Mouse (Mus musculus): Measurements from ENCODE around the gene Zfp46. TPM values are rescaled to one million over a fixed set of nuclear protein-coding genes. Genes with fewer than 3 reads are reported as not detected.

Zfp46 gene
- 26.3 and 29.8 TPM in 2 replicates for polyA plus RNA-seq (2012; rRNA removed)

- WGBS = 2% methylated on average over 5 of the region's 5 CpGs
- Histone ChIP-seq H3K4me1 (ENCODE audit: control insufficient read depth, insufficient read depth, low read length) (peaks cover 3% of the 10 kb centered on the region; the same call in 1 of the 2 replicates), H3K27ac (ENCODE audit: insufficient read depth, low read length) (peak within 1 kb of the TSS; percentile 72), H3K27me3 (ENCODE audit: control insufficient read depth, insufficient read depth, low read length) (no peaks in the 10 kb centered on the region), H3K4me3 (replicated peaks; ENCODE audit: insufficient read depth, low read depth, low read length) (peak within 1 kb of the TSS; percentile 92)
- no peak for TF ChIP-seq POLR2A (IDR thresholded peaks at IDR 0.05; ENCODE audit: borderline replicate concordance, insufficient read depth, low read length)
- no peak for TF ChIP-seq CTCF (IDR thresholded peaks at IDR 0.05; ENCODE audit: borderline replicate concordance, insufficient read depth, low read depth, low read length)
- peak; percentile 69 to 79 for DNase-seq
Observed at GRCm38 (mm10) chr4:136284455-136284854, at the start of gene Zfp46. Gene Zfp46 (plus strand): TSS chr4:136284683.

DNA sequence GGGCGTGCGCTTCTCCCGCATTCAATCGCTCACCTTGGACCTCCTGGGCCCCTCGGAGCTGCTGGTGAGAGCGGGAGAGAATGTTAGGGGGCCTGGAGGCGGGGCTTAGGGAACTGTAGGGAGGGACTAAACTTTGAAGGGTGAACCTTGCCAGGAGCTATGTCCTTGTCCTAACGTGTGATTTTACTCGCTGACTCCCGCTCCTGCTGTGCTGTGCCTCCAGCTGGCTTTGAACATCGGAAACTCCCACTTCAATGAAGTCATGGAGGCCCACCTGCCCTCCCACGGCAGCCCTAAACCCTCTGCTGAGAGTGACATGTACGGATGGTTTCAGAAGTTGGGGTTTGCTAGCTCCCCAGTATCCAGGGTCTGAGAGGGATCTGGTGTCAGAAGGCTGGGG lies 45.8 kb upstream of the Zfp46 start:
- Histone ChIP-seq H3K27ac (ENCODE audit: insufficient read depth, low read length) (no peak overlapping the region), H3K4me3 (replicated peaks; ENCODE audit: insufficient read depth, low read depth, low read length) (no peak overlapping the region), H3K4me1 (ENCODE audit: control insufficient read depth, insufficient read depth, low read length) (no peaks in the 10 kb centered on the region), H3K27me3 (ENCODE audit: control insufficient read depth, insufficient read depth, low read length) (no peaks in the 10 kb centered on the region)
- TF ChIP-seq CTCF (IDR thresholded peaks at IDR 0.05; ENCODE audit: borderline replicate concordance, insufficient read depth, low read depth, low read length) (no peak), POLR2A (IDR thresholded peaks at IDR 0.05; ENCODE audit: borderline replicate concordance, insufficient read depth, low read length) (no peak)
- 45% methylated on average over 13 of the region's 13 CpGs for WGBS
- DNase-seq = no peak

- Histone ChIP-seq H3K4me1 (ENCODE audit: control insufficient read depth, insufficient read depth, low read length) (no peaks in the 10 kb centered on the region), H3K4me3 (replicated peaks; ENCODE audit: insufficient read depth, low read depth, low read length) (no peak overlapping the region), H3K27ac (ENCODE audit: insufficient read depth, low read length) (no peak overlapping the region), H3K27me3 (ENCODE audit: control insufficient read depth, insufficient read depth, low read length) (no peaks in the 10 kb centered on the region)
- WGBS = 48% methylated on average over 9 of the region's 9 CpGs
- no peak for TF ChIP-seq POLR2A (IDR thresholded peaks at IDR 0.05; ENCODE audit: borderline replicate concordance, insufficient read depth, low read length)
- no peak for TF ChIP-seq CTCF (IDR thresholded peaks at IDR 0.05; ENCODE audit: borderline replicate concordance, insufficient read depth, low read depth, low read length)
- DNase-seq = no peak
Observed at GRCm38 (mm10) chr4:136239111-136239510, 45.4 kb upstream of the Zfp46 start.

DNA sequence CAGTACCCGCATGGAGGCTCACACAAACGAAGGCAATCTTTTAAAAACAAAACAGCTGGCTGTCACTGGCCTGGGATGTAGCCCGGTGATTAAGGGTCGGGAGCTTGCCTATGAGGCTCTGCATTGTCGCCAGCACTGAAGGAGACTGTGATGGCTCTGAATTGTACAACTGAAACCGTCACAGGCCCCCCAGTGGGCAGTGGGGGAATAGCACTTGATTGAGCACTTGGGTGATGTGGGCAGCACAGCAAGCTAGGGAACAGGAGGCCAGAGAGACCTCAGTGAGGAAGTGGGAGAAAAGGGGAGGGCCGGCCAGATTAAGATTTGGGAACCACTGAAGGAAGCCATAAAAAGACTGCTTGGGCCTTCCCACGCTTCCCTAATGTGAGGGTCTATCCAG lies 44.9 kb upstream of the Zfp46 start:
- 25% methylated on average over 8 of the region's 8 CpGs for WGBS
- H3K4me3 ChIP-seq (replicated peaks; ENCODE audit: insufficient read depth, low read depth, low read length) = no peak overlapping the region
- no peaks in the 10 kb centered on the region for H3K27me3 ChIP-seq (ENCODE audit: control insufficient read depth, insufficient read depth, low read length)
- H3K4me1 ChIP-seq (ENCODE audit: control insufficient read depth, insufficient read depth, low read length) = no peaks in the 10 kb centered on the region
- TF ChIP-seq POLR2A (IDR thresholded peaks at IDR 0.05; ENCODE audit: borderline replicate concordance, insufficient read depth, low read length) (no peak), CTCF (IDR thresholded peaks at IDR 0.05; ENCODE audit: borderline replicate concordance, insufficient read depth, low read depth, low read length) (peak; percentile 81)
- DNase-seq = peak; percentile 77 to 81
- H3K27ac ChIP-seq (ENCODE audit: insufficient read depth, low read length) = no peak overlapping the region

DNA sequence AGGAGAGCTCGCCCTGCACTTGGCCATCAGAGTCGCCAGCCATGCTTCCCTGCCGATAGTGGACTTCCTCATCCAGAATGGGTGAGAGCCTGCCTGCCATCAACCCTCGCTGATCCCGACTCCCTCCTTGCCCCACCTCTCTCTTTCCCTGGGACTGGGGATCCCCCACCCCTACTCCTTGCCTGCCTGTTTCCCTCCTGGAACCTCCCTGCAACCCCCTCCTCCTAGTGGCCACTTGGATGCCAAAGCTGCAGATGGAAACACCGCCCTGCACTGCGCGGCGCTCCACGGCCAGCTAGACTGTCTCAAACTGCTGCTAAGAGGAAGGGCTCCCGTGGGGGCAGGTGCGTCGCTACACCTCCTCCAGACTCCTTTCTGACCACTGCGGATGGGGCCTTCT lies 44.4 kb upstream of the Zfp46 start:
- Histone ChIP-seq H3K4me1 (ENCODE audit: control insufficient read depth, insufficient read depth, low read length) (no peaks in the 10 kb centered on the region), H3K27me3 (ENCODE audit: control insufficient read depth, insufficient read depth, low read length) (no peaks in the 10 kb centered on the region), H3K27ac (ENCODE audit: insufficient read depth, low read length) (no peak overlapping the region), H3K4me3 (replicated peaks; ENCODE audit: insufficient read depth, low read depth, low read length) (no peak overlapping the region)
- DNase-seq = no peak
- WGBS = 40% methylated on average over 14 of the region's 14 CpGs
- TF ChIP-seq POLR2A (IDR thresholded peaks at IDR 0.05; ENCODE audit: borderline replicate concordance, insufficient read depth, low read length) (no peak), CTCF (IDR thresholded peaks at IDR 0.05; ENCODE audit: borderline replicate concordance, insufficient read depth, low read depth, low read length) (no peak)

GRCm38 (mm10) chr4:136240955-136241354 lies 43.5 kb upstream of the Zfp46 start:
- Histone ChIP-seq H3K4me1 (ENCODE audit: control insufficient read depth, insufficient read depth, low read length) (no peaks in the 10 kb centered on the region), H3K27ac (ENCODE audit: insufficient read depth, low read length) (no peak overlapping the region), H3K4me3 (replicated peaks; ENCODE audit: insufficient read depth, low read depth, low read length) (no peak overlapping the region), H3K27me3 (ENCODE audit: control insufficient read depth, insufficient read depth, low read length) (no peaks in the 10 kb centered on the region)
- WGBS = 56% methylated on average over 8 of the region's 8 CpGs
- no peak for TF ChIP-seq POLR2A (IDR thresholded peaks at IDR 0.05; ENCODE audit: borderline replicate concordance, insufficient read depth, low read length)
- no peak for TF ChIP-seq CTCF (IDR thresholded peaks at IDR 0.05; ENCODE audit: borderline replicate concordance, insufficient read depth, low read depth, low read length)
- no peak for DNase-seq

DNA sequence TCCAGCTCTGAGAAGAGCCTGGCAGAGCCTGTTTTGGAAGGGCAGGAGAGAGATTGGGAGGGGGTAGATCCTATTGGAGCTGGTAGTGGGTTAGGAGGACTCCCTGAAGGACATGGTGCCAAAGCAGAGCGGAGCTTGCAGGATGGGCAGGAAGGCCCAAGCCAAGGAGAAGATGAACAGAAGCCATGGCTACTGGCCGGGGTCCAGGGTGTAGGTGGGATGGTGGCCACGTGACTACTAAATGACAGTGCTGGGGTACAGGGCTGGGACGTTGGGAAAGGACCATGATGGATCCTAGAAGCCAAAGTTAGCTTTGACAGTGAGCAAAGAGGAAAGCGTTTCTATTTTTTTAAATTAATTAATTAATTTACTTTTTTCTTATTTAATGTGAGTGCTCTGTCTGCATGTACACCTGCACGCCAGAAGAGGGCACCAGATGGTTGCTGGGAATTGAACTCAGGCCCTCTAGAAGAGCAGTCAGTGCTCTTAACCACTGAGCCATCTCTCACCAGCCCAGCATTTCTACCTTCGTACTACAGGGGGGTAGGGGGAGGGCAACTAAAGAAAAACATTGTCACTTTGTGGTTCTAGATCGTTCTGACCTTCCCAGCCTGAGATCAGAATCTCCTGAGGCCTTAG lies 42.3 kb upstream of the Zfp46 start:
- 31% methylated on average over 8 of the region's 8 CpGs for WGBS
- TF ChIP-seq POLR2A (IDR thresholded peaks at IDR 0.05; ENCODE audit: borderline replicate concordance, insufficient read depth, low read length) (no peak), CTCF (IDR thresholded peaks at IDR 0.05; ENCODE audit: borderline replicate concordance, insufficient read depth, low read depth, low read length) (peak; percentile 35; the same call in 1 of the 2 replicates)
- DNase-seq = no peak
- H3K27ac ChIP-seq (ENCODE audit: insufficient read depth, low read length) = no peak overlapping the region
- peaks cover 1% of the 10 kb centered on the region; the same call in 1 of the 2 replicates for H3K27me3 ChIP-seq (ENCODE audit: control insufficient read depth, insufficient read depth, low read length)
- no peaks in the 10 kb centered on the region for H3K4me1 ChIP-seq (ENCODE audit: control insufficient read depth, insufficient read depth, low read length)
- no peak overlapping the region for H3K4me3 ChIP-seq (replicated peaks; ENCODE audit: insufficient read depth, low read depth, low read length)

DNA sequence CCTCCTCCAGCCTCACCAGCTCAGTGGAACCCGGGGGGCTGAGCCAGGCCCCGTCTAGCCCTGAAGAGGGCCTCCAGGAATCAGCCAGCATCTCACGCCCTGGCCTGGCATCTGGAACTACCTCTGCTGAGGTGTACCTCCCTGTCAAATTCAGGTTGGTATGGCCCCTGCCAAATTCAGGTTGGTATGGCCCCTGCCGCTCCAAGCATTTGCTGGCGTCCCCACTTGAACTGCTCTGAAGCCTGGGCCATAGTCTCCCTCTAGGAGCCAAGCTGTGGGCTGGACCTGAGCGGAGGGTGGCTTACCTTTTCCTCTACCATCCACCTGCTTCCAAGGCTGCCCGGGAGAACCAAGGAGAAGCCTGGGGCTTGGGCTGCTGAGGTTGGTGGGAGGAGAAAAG lies 41.8 kb upstream of the Zfp46 start:
- 83% methylated on average over 7 of the region's 7 CpGs for WGBS
- TF ChIP-seq CTCF (IDR thresholded peaks at IDR 0.05; ENCODE audit: borderline replicate concordance, insufficient read depth, low read depth, low read length) = no peak
- no peak for TF ChIP-seq POLR2A (IDR thresholded peaks at IDR 0.05; ENCODE audit: borderline replicate concordance, insufficient read depth, low read length)
- peaks cover 1% of the 10 kb centered on the region; the same call in 1 of the 2 replicates for H3K27me3 ChIP-seq (ENCODE audit: control insufficient read depth, insufficient read depth, low read length)

More for the DNA sequence above, 41.8 kb upstream of the Zfp46 start:
- H3K4me3 ChIP-seq (replicated peaks; ENCODE audit: insufficient read depth, low read depth, low read length) = no peak overlapping the region
- peaks cover 4% of the 10 kb centered on the region for H3K4me1 ChIP-seq (ENCODE audit: control insufficient read depth, insufficient read depth, low read length)
- DNase-seq = no peak
- no peak overlapping the region for H3K27ac ChIP-seq (ENCODE audit: insufficient read depth, low read length)

Data from cerebellum, adult 2 months (tissue).